Mouse (Mus musculus) gastrocnemius, postnatal 36 days (tissue): Measurements from ENCODE around the gene Kcnrg. TPM values are rescaled to one million over a fixed set of nuclear protein-coding genes. Genes with fewer than 3 reads are reported as not detected.
"Not testable (repeated sequence)": the region's sequence is repeated elsewhere in the genome, so short reads cannot be mapped to it uniquely, and the experiment has no call there.

Source experiments
- DNase-seq, 2 experiments: peaks; one replicate each; pipeline ENCODE4 v3.0.0; 2022
- intact Hi-C: fragments of 180-260 bp; cut with DNase I; formaldehyde crosslinking; loops from one replicate; pipeline ENCODE4 v1.15.1; 2025
- long read RNA-seq, 2 experiments: library from polyadenylated mRNA; stranded (forward); transcript quantifications; one replicate each; pipeline ENCODE4 v2.0.0; 2021
- total RNA-seq, 2 experiments: library from RNA; stranded (reverse); gene quantifications; 2 replicates each; pipeline ENCODE4 v1.2.3; 2021

Kcnrg gene
- total RNA-seq = under 1 TPM in 1 of 2 experiments, not detected in 1; 0.12 TPM
- long read RNA-seq, experiment 1 = 0 reads
- long read RNA-seq, experiment 2, partial matches to known transcripts = 0 of 5 reads
- long read RNA-seq, experiment 2, other reads (novel, unspliced or antisense) = 5 of 5 reads

GRCm38 (mm10) chr14:61607157-61607556 is at the start of gene Kcnrg:
Gene Kcnrg (plus strand): TSS chr14:61607457.
- intact Hi-C loops = no loop called here
- DNase-seq = no peak

DNA sequence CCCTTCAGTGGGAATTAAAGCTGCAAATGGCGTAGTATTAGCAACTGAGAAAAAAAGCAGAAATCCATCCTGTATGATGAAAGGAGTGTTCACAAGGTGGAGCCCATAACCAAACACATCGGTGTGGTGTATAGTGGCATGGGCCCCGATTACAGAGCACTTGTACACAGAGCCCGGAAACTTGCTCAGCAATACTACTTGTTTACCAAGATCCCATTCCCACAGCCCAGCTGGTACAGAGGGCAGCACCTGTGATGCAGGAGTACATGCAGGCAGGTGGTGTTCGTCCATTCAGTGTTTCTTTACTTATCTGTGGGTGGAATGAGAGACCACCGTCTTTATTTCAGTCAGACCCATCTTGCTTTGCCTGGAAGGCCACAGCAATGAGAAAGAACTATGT is 48.4 kb upstream of the Kcnrg start:
- intact Hi-C loops = no loop called here
- DNase-seq = no peak

DNA sequence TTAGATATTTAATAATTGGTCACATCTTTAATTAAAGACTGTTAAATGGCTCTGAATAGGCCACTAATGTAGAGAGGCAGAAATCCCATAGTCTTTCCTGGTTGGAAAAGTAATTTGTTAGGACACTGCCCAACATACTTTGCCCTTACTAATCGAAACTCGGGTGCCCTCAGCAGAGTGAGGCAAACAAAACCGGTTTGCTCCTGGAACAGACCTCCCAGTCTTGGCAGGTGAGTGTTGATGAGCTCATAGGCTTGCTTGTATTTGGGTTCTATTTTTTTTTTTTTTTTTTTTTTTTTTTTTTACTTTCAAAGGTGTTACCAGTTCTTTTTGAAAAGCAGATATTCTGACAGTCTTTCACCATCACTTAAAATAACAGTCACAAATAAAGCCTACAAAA is 47.4 kb upstream of the Kcnrg start:
- DNase-seq = no peak
- intact Hi-C loops = no loop called here

GRCm38 (mm10) chr14:61566211-61566610 is 41.0 kb upstream of the Kcnrg start:
- intact Hi-C loops, DNase-seq: not testable (repeated sequence)

DNA sequence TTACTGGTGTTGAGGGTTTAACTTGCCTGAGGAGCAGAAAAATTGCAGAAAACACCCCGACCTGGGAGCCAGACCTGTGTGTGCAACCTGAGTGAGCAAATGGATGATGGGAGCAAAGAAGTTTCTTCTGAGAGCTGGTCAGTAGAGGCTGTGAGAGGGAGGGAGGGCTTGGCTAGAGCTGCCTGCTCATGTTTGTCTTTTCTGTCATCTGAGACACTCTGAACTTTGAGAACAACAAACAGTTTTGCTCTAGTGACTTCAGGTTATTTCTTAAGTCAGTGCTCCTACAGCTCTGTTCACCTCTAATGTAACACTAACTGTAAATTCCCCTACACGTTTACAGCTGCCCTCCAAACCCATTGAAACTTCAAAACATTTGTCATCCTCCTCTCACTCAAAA is 37.9 kb upstream of the Kcnrg start:
- no peak for DNase-seq
- intact Hi-C loops = no loop called here

- DNase-seq = peak; percentile 80
- intact Hi-C loops = loop anchor here (5.0 kb wide), 4 partner anchors 76 to 886 kb away; partner anchors contain the start of gene Gucy1b2
Observed at GRCm38 (mm10) chr14:61571366-61571765, 35.9 kb upstream of the Kcnrg start.

GRCm38 (mm10) chr14:61572131-61572530 is 35.1 kb upstream of the Kcnrg start:
- no peak for DNase-seq
- intact Hi-C loops = loop anchor here (5.0 kb wide), 4 partner anchors 75 to 885 kb away; partner anchors contain the start of gene Gucy1b2

DNA sequence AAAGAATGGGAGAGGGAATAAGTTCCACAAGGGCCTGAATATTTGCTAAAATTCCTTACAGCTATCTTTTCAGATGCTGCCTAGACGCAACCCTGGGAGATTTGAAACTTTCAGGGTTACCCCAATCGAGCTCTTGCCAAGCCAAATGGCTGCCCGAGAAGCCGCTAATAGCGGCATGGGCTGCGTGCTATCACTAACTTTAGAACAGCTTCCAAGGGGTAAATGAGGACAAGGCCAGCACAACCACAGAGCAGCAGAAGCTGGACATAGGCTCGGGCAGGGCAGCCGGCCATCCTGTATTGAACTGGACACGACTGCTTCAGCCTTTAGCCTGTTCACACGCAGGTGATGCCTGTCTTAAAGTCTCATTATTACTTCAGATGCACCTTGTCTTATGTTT is 32.2 kb upstream of the Kcnrg start:
- peak; percentile 20 to 29 for DNase-seq
- intact Hi-C loops = loop anchor here (2.0 kb wide), 1 partner anchor 108 kb away; no protein-coding TSS in a partner anchor

DNA sequence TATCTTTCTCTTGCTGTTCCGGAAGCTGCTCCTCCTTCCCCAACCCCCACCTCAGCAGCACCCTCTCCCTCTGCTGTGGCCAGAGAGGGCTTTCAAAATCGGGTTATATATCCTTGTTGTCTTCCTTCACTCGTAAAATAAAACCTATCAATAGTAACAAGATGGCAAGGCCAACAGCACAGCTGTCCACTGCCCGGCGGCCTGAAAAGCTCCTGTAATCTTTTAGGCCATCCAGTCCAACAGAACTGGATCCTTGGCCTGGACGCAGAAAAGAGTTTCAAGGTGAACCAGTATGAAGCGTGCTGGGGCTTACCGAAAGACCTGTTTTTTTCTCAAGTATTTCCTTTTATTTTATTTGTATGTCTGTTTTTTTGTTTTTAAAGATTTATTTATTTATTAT is 31.3 kb upstream of the Kcnrg start:
- intact Hi-C loops = loop anchor here (2.0 kb wide), 1 partner anchor 107 kb away; no protein-coding TSS in a partner anchor
- no peak for DNase-seq

DNA sequence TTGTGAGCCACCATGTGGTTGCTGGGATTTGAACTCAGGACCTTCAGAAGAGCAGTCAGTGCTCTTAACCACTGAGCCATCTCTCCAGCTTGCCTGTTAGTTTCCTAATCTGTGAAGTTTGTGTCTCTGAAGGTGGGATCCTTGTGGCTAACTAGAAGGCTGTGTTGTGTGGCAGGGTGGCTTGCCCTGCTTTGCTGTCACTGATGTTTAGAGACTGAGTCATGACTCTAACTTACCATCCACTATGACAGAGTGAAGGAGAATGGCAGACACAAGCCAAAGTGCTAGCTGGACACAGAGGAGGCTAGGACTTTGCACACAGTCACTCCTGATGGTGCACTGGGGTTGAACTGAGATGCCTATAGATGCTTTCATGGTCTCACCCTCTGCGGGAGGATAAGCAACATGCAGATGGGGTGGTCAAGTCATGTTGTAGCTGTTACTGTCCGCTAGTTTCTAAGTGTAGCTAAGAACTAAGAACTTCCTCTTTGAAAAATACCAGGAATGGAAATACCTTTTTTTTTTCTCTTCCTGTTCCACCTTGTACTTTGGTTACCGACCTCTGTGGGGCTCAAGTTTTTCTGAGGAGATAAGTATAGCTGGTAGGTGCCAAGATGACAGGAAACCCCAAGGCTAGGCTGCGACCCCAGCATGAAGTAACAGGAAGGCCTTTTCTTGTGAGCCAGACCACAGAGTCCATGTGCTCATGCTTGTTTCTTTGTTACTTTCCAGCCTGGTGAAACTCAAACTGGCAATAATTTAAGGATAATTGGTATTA is 17.8 kb upstream of the Kcnrg start:
- intact Hi-C loops = no loop called here
- DNase-seq = no peak

- intact Hi-C loops = no loop called here
- no peak for DNase-seq
Observed at GRCm38 (mm10) chr14:61596719-61597426, 10.4 kb upstream of the Kcnrg start.

DNA sequence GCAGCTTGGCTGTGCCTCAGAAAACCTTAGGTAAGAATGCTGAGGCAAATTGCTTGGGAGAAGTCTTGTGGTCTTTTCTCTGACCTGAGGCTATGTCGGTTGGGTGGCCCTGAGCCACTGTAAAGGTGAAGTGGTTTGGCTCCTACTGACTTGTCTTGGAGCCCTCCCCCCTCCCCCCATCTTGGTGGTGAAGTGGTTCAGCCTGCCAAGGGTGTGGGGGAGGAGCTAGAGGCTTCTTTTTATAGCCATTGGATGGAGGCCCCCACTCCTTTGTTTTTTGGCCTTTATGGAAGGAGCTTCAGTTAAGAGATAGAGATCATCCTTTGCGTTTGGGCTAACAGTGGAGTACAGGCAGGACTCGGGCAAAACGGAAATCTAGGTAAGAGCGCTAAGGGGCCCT is 9.3 kb upstream of the Kcnrg start, which contains the start of gene Trim13:
Gene Trim13, plus strand, starts transcription at position 280 of the 400 bp plus-strand sequence.
- no peak for DNase-seq
- intact Hi-C loops = no loop called here

- intact Hi-C loops = no loop called here
- DNase-seq = peak; percentile 86 to 87
Observed at GRCm38 (mm10) chr14:61599057-61599806, 8.0 kb upstream of the Kcnrg start.

DNA sequence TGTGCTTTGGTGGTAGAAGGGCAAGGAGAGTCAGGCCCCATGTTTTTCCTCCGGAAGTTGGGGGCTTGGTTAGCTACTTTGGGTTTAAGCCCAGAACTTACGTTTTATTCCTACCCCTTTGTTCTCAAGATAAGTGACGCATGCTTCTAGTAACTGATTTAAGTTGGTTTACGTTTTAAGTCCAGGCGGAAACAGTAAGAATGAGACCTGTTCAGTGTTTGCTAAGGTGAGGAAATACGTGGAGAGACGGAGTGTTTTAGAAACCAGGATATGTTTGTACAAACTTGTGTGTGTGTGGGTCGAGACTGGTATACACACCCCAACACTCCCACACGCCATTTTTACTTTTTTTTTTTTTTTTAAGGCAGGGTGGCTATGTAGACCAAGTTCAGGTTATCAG is 5.9 kb upstream of the Kcnrg start:
- intact Hi-C loops = no loop called here

DNA sequence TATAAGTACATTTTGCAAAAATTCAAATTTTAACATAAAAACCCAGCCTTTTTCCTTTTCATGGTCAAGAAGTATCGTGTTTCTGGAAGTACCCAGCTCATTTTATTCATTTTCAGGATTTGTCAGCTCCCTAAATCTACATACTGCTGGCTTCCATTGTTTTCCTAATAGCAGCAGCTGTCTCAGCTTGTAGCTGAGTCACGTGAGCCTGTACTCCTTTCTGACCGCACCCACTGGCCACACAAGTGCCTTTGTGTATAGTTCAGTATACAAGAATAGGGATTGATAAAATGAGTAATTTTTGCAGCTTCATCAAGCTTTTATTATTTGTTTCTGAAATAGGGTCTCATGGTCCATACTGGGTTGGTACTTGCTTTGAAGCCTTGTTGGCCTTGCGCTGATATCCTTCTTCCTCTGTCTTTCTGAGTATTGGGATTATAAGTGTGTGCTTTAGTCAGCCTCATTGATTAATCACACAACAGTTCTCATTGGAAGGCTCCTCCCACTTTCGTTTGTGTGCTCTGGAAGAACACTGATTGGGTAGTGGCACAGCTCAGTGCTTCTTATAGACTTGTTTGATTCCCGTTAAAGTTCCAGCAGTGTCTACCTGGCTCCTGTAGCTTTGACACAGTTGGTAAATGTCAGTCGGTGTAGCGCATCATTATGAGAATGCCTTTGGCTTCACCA is 4.0 kb upstream of the Kcnrg start:
- DNase-seq = no peak
- intact Hi-C loops = no loop called here

More for the DNA sequence above, 5.9 kb upstream of the Kcnrg start:
- DNase-seq = no peak

DNA sequence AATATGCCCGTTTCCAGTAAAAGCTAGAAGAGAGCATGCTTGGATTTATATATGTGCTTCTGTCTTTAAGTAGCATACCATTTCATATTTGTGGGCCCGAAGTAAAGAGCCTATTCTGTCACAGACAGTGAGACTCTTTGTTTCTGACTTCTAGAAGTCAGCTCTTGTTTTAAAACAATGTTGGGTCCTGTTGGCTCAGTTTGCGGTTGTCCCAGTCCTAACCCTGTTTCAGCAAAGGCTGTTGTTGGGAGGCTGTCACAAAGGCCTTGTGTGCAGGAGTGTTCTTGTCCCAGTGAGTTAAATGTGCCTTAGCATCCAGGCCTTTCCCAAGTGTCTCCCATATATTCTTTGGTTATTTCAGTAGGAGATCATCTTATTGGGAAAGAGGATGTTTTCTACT is 3.2 kb upstream of the Kcnrg start:
- intact Hi-C loops = no loop called here
- no peak for DNase-seq

DNA sequence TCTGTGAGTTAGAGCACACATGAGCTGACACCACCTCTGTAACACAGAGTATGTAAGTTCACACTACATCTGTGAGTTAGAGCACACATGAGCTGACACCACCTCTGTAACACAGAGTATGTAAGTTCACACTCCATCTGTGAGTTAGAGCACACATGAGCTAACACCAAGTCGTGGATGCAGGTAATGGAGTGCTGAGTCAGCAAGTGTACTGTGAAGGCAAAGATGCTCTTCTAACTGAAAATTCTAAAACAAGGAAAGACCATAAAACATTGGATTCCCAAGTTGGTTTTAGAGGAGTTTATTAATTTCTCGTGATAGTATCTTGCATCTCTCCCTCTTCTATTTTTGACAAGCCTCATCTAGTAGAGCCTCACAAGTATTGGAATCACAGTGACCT is 1.2 kb upstream of the Kcnrg start:
- intact Hi-C loops, DNase-seq: not testable (repeated sequence)

GRCm38 (mm10) chr14:61611766-61612165 is 4.5 kb downstream of the Kcnrg start:
- DNase-seq = no peak
- intact Hi-C loops = no loop called here

GRCm38 (mm10) chr14:61613319-61613718 is 6.1 kb downstream of the Kcnrg start:
- DNase-seq = no peak

DNA sequence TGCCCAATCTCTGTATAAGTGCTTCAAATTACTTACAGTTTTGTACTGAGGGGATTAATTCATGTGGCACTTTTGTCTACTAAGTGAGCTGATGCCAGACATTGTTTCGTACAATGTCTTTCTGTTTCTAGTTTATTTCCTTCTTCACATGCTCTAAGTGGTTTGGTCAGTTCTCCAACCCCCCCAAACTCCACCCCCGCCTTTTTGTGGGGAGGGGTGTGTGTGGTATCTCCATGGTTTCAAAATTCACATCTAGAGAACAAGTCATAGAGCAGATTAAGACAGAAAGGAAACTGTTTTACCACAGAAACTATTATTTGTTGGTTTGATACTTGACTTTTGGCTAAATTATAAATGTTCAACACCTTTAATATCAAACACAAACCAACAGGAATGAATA is 13.1 kb downstream of the Kcnrg start:
- no peak for DNase-seq

More at GRCm38 (mm10) chr14:61613319-61613718, 6.1 kb downstream of the Kcnrg start:
- intact Hi-C loops = no loop called here

More for the DNA sequence above, 13.1 kb downstream of the Kcnrg start:
- intact Hi-C loops = no loop called here
